Mouse (Mus musculus) embryonic facial prominence, embryonic 12.5 days (tissue): ENCODE measurements around the gene Casp9. TPM values are rescaled to one million over a fixed set of nuclear protein-coding genes. Genes with fewer than 3 reads are reported as not detected.

Experiments
- ATAC-seq: fragments of 200-750 bp; cut with Nextera tagmentation; 2 replicates; pipeline ENCODE4 v1.8.0; 2017; ENCODE audit not compliant: insufficient number of reproducible peaks, insufficient read depth, low FRiP score, low TSS enrichment
- H3K27ac ChIP-seq: fragments of 300-500 bp; sonication (generic); 2 replicates; pipeline ENCODE4 v1.5.1; 2016; ENCODE audit warnings: mild to moderate bottlenecking
- H3K27me3 ChIP-seq: fragments of 300-500 bp; sonication (generic); 2 replicates; pipeline ENCODE4 v1.6.1; 2016; ENCODE audit warnings: mild to moderate bottlenecking, moderate library complexity
- H3K36me3 ChIP-seq: fragments of 300-500 bp; sonication (generic); 2 replicates; pipeline ENCODE4 v1.6.1; 2016; ENCODE audit warnings: mild to moderate bottlenecking
- H3K4me1 ChIP-seq: fragments of 300-500 bp; sonication (generic); 2 replicates; pipeline ENCODE4 v1.6.1; 2016
- H3K4me2 ChIP-seq: fragments of 300-500 bp; sonication (generic); replicated peaks from 2 replicates; pipeline ENCODE4 v1.6.1; 2016; ENCODE audit warnings: mild to moderate bottlenecking, moderate library complexity
- H3K4me3 ChIP-seq: fragments of 300-500 bp; sonication (generic); 2 replicates; pipeline ENCODE4 v1.5.1; 2016; ENCODE audit warnings: mild to moderate bottlenecking
- H3K9ac ChIP-seq: fragments of 300-500 bp; sonication (generic); 2 replicates; pipeline ENCODE4 v1.6.1; 2016; ENCODE audit warnings: mild to moderate bottlenecking, moderate library complexity
- H3K9me3 ChIP-seq: fragments of 300-500 bp; sonication (generic); 2 replicates; pipeline ENCODE4 v1.6.1; 2016; ENCODE audit warnings: mild to moderate bottlenecking, moderate library complexity
- WGBS: fragments of 180-500 bp; shearing (Covaris S2); methylation state at CpG from one replicate; pipeline ENCODE4 v1.1.7; 2016; 5-methylcytosine and 5-hydroxymethylcytosine counted together
- polyA plus RNA-seq: library from polyadenylated mRNA; unstranded; fragments of >200 nt; fragmentation: Nextera tagmentation; extraction: Ambion mirVana; gene quantifications from 2 replicates; pipeline ENCODE4 v1.2.1, GENCODE M21; 2016

Gene Casp9
- 18.1 and 21.9 TPM in 2 replicates for polyA plus RNA-seq

DNA sequence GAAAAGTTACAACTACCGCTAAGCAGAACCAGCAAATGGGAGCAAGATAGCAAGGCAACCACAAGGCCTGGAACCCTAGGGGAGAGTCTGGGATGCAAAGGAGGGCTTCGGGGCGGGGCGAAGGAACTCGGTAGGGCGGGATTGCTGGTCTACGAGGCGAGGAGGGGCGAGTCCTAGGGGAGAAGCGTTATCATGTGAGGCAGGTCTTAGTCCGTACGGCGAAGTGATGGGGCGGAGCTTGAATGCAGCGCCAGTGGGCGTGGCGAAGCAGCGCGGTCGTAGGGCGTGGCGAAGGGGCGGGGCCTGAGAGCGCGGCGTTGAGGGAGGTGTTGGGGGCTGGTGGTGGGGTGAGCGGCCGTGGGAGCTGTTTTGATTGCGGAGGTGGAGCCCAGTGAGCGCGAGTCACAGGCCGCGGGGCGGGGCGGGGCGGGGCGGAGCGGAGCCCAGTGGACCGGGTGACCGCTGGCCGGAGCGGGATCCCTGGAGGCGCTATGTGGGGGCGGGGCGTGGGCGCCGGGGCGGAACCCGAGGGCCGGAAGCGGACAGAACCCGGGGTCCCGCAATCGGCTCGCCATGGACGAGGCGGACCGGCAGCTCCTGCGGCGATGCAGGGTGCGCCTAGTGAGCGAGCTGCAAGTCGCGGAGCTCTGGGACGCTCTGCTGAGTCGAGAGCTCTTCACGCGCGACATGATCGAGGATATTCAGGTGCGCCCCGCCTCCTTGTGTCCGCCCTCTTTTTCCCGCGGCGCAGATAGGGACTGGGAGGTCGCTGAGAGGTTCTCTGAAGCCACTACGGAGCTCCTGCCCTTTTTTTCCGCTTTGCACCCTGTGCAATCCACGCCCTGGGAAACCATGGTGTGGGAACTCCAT lies at the start of gene Casp9:
Gene Casp9, plus strand, starts transcription at position 331 of the 870 bp plus-strand sequence.
- peak; percentile 77 for ATAC-seq
- peak within 1 kb of the TSS; percentile 70 for H3K9ac ChIP-seq
- H3K36me3 ChIP-seq, result 0 out of 2 replicates have a peak, but pooled peaks cover 18% of the 10 kb centered on the region
- peaks cover 20% of the 10 kb centered on the region for H3K4me1 ChIP-seq
- peak within 1 kb of the TSS; percentile 76 for H3K4me3 ChIP-seq
- H3K27me3 ChIP-seq, result no peaks in the 10 kb centered on the region
- no peaks in the 10 kb centered on the region for H3K9me3 ChIP-seq
- H3K4me2 ChIP-seq, result peak within 1 kb of the TSS; percentile 55
- under 1% methylated on average over 77 of the region's 80 CpGs for WGBS
- peak within 1 kb of the TSS; percentile 90 for H3K27ac ChIP-seq

DNA sequence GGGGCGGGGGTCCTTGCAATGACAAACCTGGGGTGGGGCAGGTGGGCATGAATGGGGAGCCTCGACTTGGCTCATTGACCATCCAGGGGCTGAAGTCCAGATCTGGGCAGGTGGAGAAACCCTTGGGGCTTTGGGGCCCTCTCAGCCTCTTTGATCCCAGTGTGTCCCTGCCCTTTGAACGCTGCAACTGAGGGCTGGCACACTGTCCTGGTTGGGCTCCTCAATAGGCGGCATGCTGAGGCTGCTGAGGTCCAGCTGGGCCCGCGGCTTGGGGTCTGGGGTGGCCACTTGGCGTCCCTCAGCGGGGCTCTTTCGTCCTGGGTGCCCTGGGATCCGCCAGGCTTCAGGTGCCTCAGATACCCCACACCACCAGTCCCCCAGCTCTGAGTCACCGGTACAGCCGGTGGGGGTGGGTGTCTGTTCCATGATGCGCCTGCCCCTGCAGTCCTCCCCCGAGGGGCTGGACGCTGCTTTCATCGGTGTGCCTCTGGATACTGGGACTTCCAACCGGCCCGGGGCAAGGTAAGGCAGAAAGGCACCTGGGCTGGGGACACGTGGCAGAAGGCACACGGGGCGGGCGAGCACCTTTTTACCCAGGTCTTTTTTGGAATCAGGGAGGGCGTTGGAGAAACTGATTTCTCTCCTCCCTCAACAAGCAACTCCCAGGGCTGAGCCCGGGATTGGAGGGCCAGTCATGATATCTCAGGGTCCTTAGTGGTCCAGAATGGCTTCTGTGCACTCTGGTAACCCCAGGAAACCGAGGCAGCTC lies 46.6 kb upstream of the Casp9 start, which contains the start of gene Agmat:
Gene Agmat, plus strand, starts transcription at position 95 of the 769 bp plus-strand sequence.
- Histone ChIP-seq H3K9me3 (no peaks in the 10 kb centered on the region), H3K9ac (no peak within 1 kb of the TSS), H3K4me2 (no peak within 1 kb of the TSS), H3K27me3 (peaks cover 5% of the 10 kb centered on the region; the same call in 1 of the 2 replicates), H3K4me3 (no peak within 1 kb of the TSS), H3K4me1 (0 out of 2 replicates have a peak, but pooled peaks cover under 1% of the 10 kb centered on the region), H3K36me3 (no peaks in the 10 kb centered on the region), H3K27ac (no peak within 1 kb of the TSS)
- ATAC-seq, result no peak
- WGBS, result 25% methylated on average over 25 of the region's 25 CpGs

DNA sequence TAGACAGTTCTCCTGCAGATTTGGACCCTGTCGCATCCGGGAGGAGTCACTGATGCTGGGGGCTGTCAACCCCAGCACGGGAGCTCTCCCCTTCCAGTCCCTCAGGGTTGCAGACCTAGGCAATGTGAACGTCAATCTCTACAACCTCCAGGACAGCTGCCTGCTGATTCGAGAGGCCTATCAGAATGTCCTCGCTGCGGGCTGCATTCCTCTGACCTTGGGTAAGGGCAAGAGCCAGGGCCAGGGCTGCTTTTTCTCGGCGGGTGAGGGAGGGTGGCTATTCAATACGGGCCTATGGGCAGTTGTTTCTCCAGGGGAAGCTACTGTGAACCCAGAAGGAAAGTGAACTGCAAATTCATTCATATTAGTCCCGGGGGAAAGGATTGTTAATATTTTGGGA lies 43.9 kb upstream of the Casp9 start:
- H3K4me2 ChIP-seq, result no peak overlapping the region
- H3K4me1 ChIP-seq, result peaks cover 4% of the 10 kb centered on the region; the same call in 1 of the 2 replicates
- H3K36me3 ChIP-seq, result no peaks in the 10 kb centered on the region
- no peak overlapping the region for H3K9ac ChIP-seq
- WGBS, result 35% methylated on average over 11 of the region's 11 CpGs
- peaks cover 5% of the 10 kb centered on the region; the same call in 1 of the 2 replicates for H3K27me3 ChIP-seq
- no peak for ATAC-seq
- H3K9me3 ChIP-seq, result no peaks in the 10 kb centered on the region
- no peak overlapping the region for H3K4me3 ChIP-seq
- H3K27ac ChIP-seq, result no peak overlapping the region

DNA sequence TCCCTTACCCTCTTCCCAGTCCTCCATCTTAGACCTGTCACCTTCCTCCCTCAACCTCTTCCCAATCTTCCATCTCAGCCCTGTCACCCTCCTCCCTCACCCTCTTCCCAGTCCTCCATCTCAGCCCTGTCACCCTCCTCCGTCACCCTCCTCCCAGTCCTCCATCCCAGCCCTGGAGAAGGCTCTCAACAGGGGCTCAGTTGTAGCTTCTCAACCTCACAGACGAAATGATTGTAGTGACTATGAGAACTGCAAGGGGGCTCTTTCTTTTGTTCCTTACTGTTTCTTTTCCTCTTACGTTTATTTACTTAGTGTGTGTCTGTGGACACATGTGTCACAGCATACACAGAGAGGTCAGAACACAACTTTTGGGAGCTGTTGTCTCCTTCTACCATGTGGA lies 42.6 kb upstream of the Casp9 start:
- peaks cover 5% of the 10 kb centered on the region; the same call in 1 of the 2 replicates for H3K27me3 ChIP-seq
- ATAC-seq, result no peak

DNA sequence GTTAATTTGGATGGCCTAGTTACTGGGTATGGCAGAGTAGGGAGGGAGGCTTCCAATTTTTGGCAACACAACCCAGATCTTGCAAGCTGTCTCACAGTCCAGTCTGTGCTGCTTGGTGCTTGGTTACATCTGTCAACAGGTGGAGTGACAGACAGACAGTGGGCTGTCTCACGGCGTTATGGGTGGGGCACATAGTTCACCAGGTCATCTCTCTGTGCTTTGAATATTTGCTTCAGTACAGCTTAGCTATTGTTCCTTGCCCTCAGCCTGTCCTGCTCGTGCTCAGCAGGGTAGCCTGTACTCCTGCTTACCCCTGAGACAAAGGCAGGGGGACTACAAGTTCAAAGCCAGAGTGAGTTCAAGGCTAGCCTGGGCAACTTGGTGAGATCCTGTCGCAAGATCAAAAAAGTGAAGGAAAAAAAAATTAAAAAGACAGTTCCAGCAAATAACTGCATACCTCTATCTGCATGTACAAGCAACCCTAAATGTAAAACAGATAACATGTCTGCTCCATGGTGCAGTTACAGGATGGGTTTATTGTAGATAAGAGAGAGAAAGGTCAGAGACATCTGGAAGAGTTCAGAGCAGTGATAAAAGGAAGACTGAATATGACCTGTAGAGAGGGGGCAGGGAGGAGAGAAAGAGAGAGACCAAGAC lies 41.9 kb upstream of the Casp9 start:
- 44% methylated on average over 4 of the region's 4 CpGs for WGBS
- H3K9ac ChIP-seq, result no peak overlapping the region

More for the DNA sequence above, 42.6 kb upstream of the Casp9 start:
- Histone ChIP-seq H3K4me3 (no peak overlapping the region), H3K4me2 (no peak overlapping the region), H3K9ac (no peak overlapping the region), H3K9me3 (no peaks in the 10 kb centered on the region), H3K36me3 (no peaks in the 10 kb centered on the region), H3K27ac (no peak overlapping the region), H3K4me1 (peaks cover 4% of the 10 kb centered on the region; the same call in 1 of the 2 replicates)
- WGBS, result 57% methylated on average over 3 of the region's 3 CpGs

DNA sequence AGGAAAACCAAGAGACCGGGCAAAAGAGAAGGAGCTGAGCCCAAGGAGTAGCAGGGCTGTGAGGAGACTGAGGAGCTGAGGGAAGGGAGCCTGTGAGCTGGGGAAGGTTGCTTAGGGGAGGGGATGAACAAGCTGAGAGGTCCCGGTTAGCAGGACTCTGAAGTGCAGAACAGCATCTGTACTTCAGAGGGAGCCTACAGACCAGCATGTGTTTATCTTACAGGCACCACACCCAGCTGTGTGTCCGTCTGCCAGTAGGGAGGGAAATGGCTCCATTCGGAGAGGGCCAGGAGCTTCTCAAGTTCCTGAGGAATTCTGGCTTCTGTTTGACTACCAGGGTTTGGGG lies 41.4 kb upstream of the Casp9 start:
- peaks cover 4% of the 10 kb centered on the region; the same call in 1 of the 2 replicates for H3K4me1 ChIP-seq
- 7% methylated on average over 4 of the region's 4 CpGs for WGBS
- H3K27ac ChIP-seq, result 0 out of 2 replicates have a peak overlapping the region, but pooled peaks have one; percentile 4
- H3K36me3 ChIP-seq, result no peaks in the 10 kb centered on the region
- H3K9me3 ChIP-seq, result no peaks in the 10 kb centered on the region
- H3K4me3 ChIP-seq, result no peak overlapping the region
- 0 out of 2 replicates have a peak, but pooled peaks have one; percentile 54 for ATAC-seq
- H3K27me3 ChIP-seq, result no peaks in the 10 kb centered on the region
- H3K4me2 ChIP-seq, result no peak overlapping the region
- H3K9ac ChIP-seq, result no peak overlapping the region

More for the DNA sequence above, 41.9 kb upstream of the Casp9 start:
- no peak for ATAC-seq
- H3K9me3 ChIP-seq, result no peaks in the 10 kb centered on the region
- H3K27ac ChIP-seq, result 0 out of 2 replicates have a peak overlapping the region, but pooled peaks have one; percentile 4
- peaks cover 4% of the 10 kb centered on the region; the same call in 1 of the 2 replicates for H3K27me3 ChIP-seq
- H3K4me2 ChIP-seq, result no peak overlapping the region
- H3K4me1 ChIP-seq, result peaks cover 4% of the 10 kb centered on the region; the same call in 1 of the 2 replicates
- H3K36me3 ChIP-seq, result no peaks in the 10 kb centered on the region
- H3K4me3 ChIP-seq, result no peak overlapping the region

DNA sequence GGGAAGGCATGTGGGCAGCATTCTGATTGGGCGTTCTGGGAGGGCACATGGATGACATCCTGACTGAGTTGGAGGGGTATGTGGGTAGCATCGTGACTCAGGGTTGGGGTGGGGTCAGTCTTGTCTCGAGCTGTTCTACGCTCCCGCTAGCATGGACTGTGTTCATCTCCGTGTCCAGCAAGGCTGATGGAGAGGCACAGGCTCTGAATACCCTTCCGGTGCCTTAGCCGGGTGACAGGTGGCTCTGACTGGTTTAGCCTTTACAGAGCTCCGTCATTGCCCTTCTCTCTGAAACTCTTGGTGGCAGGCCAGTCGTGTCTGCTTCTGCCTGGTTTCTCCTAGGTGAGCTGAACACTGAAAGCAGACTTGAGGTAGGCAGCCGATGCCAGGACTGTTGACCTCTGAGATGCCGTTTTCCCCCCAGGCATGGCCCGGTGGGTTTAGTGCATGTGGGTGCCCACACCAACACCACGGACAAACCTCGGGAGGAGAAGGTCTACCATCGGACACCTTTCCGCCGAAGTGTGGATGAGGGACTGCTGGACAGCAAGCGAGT lies 38.0 kb upstream of the Casp9 start:
- Histone ChIP-seq H3K4me3 (no peak overlapping the region), H3K4me2 (no peak overlapping the region), H3K9me3 (no peaks in the 10 kb centered on the region), H3K9ac (no peak overlapping the region), H3K27me3 (no peaks in the 10 kb centered on the region), H3K4me1 (peaks cover 4% of the 10 kb centered on the region; the same call in 1 of the 2 replicates), H3K36me3 (no peaks in the 10 kb centered on the region), H3K27ac (no peak overlapping the region)
- ATAC-seq, result no peak
- WGBS, result 88% methylated on average over 19 of the region's 19 CpGs

DNA sequence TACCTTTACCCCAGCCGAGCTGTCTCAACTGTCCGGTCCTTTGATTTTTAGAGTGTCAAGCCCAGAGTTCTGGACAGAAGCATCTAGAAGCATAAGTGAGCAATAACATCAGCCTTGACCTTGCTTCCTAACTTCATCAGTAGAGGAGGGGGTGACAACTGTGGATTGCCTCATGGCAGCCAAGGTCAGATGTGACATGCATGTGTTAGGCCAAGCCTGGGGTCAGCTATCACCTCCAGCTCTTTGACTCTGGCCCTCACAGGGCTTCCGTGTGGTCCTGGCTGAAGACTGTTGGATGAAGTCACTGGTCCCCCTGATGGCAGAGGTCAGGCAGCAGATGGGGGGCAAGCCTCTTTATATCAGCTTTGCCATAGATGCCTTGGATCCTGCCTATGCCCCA lies 36.3 kb upstream of the Casp9 start:
- 0 out of 2 replicates have a peak, but pooled peaks cover 12% of the 10 kb centered on the region for H3K36me3 ChIP-seq
- H3K27ac ChIP-seq, result no peak overlapping the region
- no peak for ATAC-seq
- H3K4me1 ChIP-seq, result no peaks in the 10 kb centered on the region
- no peaks in the 10 kb centered on the region for H3K9me3 ChIP-seq
- no peak overlapping the region for H3K4me2 ChIP-seq
- no peak overlapping the region for H3K4me3 ChIP-seq
- 94% methylated on average over 3 of the region's 3 CpGs for WGBS
- H3K27me3 ChIP-seq, result no peaks in the 10 kb centered on the region
- H3K9ac ChIP-seq, result no peak overlapping the region

DNA sequence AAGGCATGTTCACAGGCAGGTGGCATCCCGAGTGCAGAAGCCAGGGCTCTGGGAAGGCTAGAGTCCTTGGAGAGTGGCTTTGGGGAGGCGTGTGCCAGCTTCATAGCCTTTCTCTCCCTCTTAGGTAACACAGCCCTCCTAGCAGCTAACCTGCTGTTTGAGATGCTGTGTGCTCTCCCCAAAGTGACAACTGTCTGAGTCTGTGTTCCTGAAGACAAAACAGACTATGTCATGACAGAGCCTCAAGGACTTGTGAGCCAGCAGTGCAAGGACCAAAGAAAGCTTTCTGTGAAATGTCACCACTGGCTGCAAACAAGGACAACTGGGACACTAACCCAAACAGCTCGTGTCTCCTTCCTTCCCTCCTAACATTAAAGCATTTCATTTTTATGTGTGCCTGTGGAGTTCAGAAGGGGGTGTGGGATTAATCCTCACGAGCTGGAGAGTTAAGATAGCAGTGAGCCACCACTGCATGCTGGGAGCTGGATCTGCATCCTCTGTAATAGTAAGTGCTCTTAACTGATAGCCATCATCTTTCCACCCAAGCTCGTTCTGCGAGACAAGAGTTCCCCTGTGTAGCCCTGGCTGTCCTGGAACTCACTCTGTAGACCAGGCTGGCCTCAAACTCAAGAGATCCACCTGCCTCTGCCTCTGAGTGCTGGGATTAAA lies 34.4 kb upstream of the Casp9 start:
- no peaks in the 10 kb centered on the region for H3K4me1 ChIP-seq
- no peaks in the 10 kb centered on the region for H3K9me3 ChIP-seq
- peaks cover 30% of the 10 kb centered on the region for H3K36me3 ChIP-seq
- 75% methylated on average over 6 of the region's 6 CpGs for WGBS
- no peak overlapping the region for H3K27ac ChIP-seq
- no peak overlapping the region for H3K4me3 ChIP-seq
- no peak overlapping the region for H3K4me2 ChIP-seq
- no peak for ATAC-seq
- H3K9ac ChIP-seq, result no peak overlapping the region
- H3K27me3 ChIP-seq, result no peaks in the 10 kb centered on the region

DNA sequence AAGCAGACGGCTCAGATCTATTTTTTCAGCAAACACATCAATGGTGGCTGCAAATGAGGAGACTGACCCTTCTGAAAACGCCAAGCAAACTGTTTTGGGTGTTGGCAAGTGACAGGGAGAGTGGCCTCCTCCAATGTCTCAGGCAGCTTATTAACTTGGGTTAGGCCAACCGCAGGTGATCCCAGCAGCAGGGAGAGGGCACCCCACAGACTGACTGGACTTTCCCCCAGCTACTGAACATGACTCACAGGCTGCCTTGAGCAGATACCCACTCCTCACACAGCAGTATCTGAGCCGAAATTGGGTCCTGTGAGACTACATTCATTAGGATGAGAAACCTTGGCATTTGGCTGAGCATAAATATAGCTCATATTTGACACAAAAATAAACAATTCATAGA lies 32.5 kb upstream of the Casp9 start:
- Histone ChIP-seq H3K4me2 (no peak overlapping the region), H3K27me3 (no peaks in the 10 kb centered on the region), H3K9ac (no peak overlapping the region), H3K4me3 (no peak overlapping the region), H3K4me1 (no peaks in the 10 kb centered on the region), H3K9me3 (no peaks in the 10 kb centered on the region), H3K27ac (no peak overlapping the region), H3K36me3 (peaks cover 45% of the 10 kb centered on the region)
- ATAC-seq, result no peak
- 82% methylated on average over 4 of the region's 4 CpGs for WGBS
